Mouse (Mus musculus) erythroblast, embryonic 14.5 days (primary cell): ENCODE measurements around the gene Gstm4.

Experiments used
- GATA1 ChIP-seq: IDR thresholded peaks from 2 replicates; pipeline ENCODE4 v1.6.1; 2012; ENCODE audit warnings: low read length, inconsistent platforms, mixed read lengths
- TAL1 ChIP-seq: IDR thresholded peaks from 3 replicates; pipeline ENCODE4 v1.6.1; 2012; ENCODE audit warnings: low read length, inconsistent platforms, mixed read lengths

- TF ChIP-seq GATA1 = no peak
- no peak for TF ChIP-seq TAL1
These were observed 5.8 kb upstream of the Gstm4 start for GRCm38 (mm10) chr3:108050493-108050892.
